Mouse (Mus musculus) yolk sac, embryonic 10.5 days (tissue): Measurements from ENCODE around the gene Snta1.

Experiments used
- DNase-seq: peaks from one replicate; pipeline ENCODE4 v3.0.0-alpha.2; 2017; ENCODE audit warnings: low spot score

Gene Snta1

GRCm38 (mm10) chr2:154407643-154408445, at the start of gene Snta1:
TSS of gene Snta1 (minus strand) at chr2:154408099.
- DNase-seq = peak; percentile 85

GRCm38 (mm10) chr2:154456621-154457020, 48.7 kb upstream of the Snta1 start:
- DNase-seq = no peak

- no peak for DNase-seq
Observed at GRCm38 (mm10) chr2:154455776-154456175, 47.9 kb upstream of the Snta1 start.

DNA sequence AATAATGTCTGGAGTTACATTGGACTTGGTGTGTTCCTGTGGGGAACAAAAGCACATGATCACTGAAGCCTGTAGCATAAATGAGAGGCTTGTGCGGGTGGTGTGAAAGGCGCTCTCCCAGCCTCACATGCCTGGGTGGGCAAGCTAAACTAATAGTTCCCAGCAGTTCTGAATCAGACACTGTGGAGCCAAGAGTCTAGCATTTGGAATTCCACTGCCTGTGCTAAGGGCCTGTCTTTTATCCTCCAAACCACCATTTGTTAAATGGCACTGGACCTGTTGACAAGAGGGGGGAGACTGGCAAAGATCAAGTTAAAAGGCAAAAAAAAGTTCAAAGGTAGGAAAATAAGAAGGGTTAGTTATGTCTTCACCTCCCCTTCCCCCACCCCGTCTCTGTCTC, 46.7 kb upstream of the Snta1 start:
- peak; percentile 19 for DNase-seq

GRCm38 (mm10) chr2:154454099-154454498, 46.2 kb upstream of the Snta1 start:
- no peak for DNase-seq

- no peak for DNase-seq
Observed at GRCm38 (mm10) chr2:154452951-154453350, 45.1 kb upstream of the Snta1 start.

GRCm38 (mm10) chr2:154448633-154449032, 40.7 kb upstream of the Snta1 start:
- DNase-seq = no peak

- DNase-seq = no peak
Observed at GRCm38 (mm10) chr2:154447821-154448220, 39.9 kb upstream of the Snta1 start.

DNA sequence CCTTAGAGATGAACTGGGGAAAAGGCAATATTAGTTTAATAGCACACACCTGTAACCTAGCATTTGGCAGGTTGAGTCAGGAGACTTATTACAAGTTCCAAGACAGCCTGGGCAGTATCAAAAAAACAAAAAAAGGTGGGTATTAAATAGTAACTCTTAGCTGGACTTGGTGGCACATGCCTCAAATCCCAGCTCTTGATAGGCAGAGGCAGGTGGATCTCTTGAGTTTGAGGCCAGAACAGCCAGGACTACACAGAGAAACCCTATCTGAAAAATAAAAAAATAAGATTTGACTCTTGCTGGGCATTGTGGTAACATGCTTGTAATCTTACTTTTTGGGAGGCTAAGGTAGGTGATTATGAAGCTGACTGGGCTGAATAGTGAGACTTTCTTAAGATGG, 32.6 kb upstream of the Snta1 start:
- no peak for DNase-seq

- DNase-seq = no peak
Observed at GRCm38 (mm10) chr2:154437191-154437527, 29.3 kb upstream of the Snta1 start.

DNA sequence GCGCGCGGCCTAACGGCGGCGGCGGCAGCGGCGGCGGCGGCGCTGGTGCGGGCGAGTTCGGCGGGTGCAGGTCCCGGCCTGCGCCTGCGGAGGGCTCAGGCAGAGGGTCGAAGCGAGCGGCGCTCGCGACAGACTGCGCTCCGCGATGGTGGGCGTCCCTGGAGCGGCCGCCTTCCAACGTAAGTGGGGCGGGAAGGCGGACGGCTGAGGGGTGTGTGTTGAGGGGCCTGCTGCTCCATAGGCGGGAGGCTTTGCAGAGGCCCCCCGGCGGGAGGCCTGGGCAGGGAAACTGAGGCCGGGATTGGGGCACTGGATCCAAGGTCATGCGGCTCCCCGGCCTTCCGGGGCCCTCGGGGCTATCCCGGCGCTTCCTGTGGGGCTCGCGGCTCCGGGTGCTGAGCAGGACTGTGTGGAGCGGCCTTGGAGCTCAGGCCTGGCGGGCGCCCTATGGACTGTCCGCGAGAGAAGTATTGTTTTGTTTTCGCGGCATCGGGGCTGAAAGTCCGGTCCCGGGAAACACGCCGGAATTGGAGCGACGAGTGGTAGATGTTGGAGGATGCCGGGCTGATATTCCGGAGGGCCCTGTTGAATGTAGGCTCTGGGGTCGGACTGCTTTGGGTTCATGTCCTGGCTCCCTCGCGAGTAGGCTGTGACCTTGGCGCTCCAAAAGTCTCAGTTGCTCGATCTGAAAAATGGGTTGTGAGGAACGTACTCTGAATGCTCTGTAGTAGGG, 28.7 kb upstream of the Snta1 start, which contains the start of gene Cbfa2t2:
Gene Cbfa2t2 (plus strand): TSS at position 24 of the 733 bp plus-strand sequence.
- peak; percentile 85 for DNase-seq

DNA sequence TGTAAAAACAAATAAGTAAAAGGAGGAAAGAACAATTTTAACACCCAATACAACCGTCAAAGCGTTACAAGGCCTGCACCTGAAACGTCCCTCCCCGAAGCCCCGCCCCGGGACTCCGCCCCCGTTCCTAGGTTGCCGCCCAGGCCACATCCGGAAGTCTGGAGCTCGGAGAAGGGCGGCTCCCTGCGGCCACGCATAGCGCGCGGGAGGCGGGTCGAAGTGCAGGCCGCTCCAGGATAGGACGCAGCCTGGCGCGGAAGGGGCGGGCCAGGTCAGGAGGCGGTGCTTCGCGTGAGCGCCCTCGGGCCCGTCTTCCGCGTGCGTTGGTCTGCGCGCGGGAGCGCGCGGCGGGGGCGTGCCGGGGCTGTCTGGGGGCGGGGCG, 28.2 kb upstream of the Snta1 start:
- DNase-seq = peak; percentile 98

DNA sequence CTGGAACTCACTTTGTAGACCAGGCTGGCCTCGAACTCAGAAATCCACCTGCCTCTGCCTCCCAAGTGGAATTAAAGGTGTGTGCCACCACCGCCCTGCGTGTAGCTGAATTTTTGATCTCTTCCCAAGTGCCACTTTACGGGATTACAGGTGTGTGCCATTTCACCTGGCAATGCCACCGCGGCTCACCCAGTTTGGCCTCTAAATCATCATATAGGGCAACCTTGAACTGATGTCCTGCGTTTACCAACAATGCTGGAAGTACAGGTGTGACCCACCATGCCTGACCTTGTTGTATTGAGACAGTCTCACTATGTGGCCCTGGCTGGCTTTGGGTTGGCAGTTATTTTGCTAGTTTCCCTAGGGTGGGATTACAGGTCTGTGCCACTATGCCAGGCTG, 26.8 kb upstream of the Snta1 start:
- DNase-seq = no peak

- DNase-seq = peak; percentile 67
Observed at GRCm38 (mm10) chr2:154433391-154433790, 25.5 kb upstream of the Snta1 start.

GRCm38 (mm10) chr2:154432696-154433095, 24.8 kb upstream of the Snta1 start:
- DNase-seq = peak; percentile 13

- no peak for DNase-seq
Observed at GRCm38 (mm10) chr2:154430566-154430965, 22.7 kb upstream of the Snta1 start.

- DNase-seq = no peak
Observed at GRCm38 (mm10) chr2:154427853-154428360, 20.0 kb upstream of the Snta1 start.

DNA sequence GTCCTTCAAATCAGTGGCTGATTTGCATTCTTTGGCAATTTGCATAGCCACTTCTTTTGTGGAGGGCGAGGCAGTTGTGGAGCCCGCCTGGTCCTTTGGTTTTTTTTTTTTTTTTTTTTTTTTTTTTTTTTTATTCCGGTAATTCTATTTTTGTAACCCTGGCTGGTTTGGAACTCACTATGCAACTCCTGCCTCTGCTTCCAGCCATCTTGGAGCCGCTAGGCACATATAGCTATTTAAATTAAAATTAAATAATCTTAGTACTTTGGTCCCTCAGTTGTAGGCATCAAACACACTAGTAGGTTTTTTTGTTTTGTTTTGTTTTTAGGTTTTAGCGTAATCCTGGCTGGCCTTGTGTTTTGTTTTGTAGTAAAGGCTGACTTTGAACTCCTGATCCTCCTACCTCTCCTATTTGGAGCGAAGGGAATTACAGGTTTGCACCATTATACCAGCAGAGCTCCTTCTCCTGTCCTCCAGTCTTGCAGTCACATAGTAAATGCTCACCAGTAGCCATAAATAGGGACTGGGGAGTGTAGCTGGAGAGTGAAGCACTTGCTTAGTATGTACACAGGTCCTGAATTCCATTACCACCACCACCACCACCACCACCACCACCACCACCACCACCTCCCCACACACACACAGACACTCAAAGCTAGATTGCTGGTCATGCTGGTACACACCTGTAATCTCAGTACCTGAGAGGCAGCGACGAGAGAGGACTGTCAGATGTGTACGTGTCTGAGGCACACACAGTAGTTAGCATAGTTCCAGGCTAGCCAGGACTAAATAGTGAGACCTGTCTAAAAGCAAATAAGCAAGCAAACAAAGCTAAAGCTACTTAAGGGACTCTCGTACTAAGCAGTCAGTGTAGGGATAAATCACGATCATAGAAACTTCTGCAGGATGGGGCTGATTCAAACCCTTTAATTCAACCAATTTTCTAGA, 19.3 kb upstream of the Snta1 start:
- no peak for DNase-seq

GRCm38 (mm10) chr2:154426188-154426904, 18.4 kb upstream of the Snta1 start:
- no peak for DNase-seq

DNA sequence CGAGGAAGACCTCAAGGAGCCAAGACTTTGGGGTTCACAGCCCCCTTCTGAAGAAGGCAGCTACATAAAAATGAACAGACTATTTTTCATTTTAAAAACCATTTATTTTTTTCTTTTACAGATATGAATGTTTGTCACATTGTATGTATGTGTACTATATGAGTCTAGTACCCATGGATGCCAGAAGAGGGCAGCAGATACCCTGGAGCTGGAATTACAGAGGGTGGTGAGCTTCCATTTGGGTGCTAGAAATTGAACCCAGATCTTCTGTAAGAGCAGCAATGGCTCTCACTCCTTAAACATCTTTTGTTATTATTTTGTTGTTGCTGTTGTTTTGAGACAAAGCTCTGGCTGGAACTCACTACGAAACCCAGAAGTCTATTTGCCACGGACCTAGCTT, 17.6 kb upstream of the Snta1 start:
- no peak for DNase-seq

- no peak for DNase-seq
Observed at GRCm38 (mm10) chr2:154423548-154423947, 15.6 kb upstream of the Snta1 start.
